Mouse (Mus musculus) MEL-GATA-1-ER (cell line): ENCODE data around the gene Mfsd6.

ENCODE experiments used
- DNase-seq: peaks from one replicate; pipeline ENCODE4 v3.0.0-alpha.2; 2012; ENCODE audit warnings: low read depth; ENCODE audit errors: extremely low read depth

The Mfsd6 gene

DNA sequence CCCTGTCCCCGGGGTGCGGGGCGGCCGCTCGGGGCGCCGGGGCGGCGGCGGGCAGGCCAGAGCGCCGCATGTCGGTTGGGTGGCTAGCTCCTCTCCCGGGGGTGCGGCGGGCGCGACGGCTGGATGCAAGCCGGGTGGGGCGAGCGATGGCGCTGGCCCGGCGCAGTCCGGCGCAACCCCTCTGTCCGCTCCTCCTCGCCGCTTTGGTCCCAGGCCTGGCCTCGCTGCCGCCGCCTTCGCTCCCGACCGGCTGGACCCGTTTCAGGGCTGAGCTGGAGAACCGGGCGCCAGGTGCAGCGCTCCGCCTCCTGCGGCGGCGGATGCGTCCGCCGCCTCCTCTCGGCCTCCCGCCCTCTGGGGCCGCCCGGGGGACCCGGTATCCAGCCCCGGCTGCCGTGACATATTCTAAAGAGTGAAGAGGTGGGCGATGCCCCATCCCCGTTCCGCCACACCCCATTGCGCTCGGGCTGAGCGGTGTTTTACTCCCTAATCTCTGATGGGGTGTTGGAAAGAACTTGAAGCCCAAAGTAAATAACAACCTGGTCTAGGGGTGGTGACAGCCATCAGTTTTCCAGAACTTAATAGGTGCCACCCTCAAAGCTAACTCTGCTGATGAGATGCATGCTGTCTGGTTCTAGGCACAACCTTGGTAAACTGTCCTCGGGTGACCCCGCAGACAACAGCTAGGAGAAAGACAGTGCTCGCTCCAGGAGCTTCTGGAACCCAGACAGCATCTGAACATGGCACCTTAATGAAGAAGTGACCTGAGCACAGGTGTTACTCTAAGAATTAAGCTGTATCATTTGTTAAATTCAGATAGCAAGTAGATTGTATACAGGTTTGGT, at the start of gene Mfsd6:
Gene Mfsd6, minus strand, starts transcription at position 407 of the 845 bp plus-strand sequence.
- DNase-seq, result peak; percentile 28

DNA sequence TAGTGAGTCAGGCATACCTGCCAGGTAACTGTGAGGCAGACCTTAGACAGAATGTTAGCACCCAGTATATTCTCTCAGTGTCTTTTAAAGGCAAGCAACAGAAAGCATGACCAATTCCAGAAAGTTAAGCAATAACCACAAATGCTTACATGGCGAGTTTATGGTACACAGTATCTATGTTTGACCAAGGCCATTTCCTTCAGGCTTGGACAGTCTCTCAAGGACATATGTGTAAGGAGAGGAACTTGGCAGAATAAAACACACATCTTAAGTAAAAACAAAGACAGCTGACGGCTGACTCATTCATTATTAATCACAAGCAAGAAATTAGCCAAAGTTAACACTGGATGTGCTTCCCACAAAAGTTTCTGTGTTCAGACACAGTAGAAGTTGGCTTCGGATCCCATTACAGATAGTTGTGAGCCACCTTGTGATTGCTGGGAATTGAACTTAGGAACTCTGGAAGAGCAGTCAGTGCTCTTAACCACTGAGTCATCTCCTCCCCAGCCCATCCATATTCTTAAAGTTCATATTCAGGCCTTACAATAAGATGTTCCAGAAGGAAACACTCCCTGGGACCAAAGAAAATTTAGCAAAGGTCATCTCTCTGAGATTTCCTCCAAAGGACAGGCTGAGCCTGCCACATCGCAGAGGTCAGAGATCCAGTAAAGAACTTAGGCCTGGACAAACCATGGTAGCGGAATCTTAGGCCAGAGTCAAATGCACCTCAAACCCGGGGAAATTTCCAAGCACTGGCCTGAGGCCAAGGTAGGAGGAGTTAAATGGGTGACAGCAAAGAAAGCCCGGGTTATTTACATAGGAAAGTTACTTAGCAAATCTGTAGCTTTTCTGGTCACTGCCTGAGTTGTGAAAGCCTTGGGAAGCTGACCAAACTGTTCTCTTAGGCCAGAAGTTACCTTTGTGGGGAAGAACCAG, 38.2 kb upstream of the Mfsd6 start:
- DNase-seq, result no peak

DNA sequence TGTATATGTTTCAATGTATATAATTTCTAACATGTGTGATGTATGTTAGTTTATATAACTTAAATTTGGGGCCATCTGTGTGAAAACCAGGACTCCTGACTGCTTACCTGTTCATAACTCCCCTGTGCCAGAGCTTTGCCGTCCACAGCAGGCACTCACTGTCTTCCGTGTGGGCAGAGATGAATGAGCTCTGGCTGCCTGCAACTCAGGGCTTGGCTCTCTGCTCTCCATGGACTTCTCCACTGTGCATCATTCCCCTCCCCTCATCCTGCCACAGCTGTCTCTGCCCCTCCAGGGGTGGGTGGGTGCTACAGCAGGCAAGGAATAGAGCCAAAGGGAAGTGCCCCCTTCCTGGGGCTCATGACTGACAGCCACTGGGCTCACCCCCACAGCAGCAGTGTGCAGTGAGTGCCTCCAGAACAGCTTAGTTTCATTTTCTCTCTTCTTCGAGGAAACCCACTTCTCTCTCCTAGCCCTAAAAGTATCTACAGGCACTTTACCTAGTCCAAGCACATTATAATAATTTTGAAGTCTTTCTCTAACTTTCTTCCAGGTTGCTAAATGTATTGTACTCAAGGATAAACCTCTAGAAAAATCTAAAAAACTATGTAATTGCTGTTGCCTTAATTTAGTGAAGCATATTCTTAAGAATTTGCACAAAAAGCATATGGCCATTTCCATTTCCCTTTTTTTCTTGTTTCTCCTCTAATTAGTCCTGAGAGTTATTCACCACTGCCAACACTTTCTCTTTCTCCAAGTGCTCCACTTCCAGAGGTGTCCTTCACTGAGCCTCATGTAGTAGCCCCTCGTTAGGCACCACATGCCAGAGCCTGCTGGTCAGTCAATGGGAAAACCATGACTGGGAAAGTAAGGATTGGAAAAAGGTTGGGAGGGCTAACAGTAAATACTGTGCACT, 36.9 kb upstream of the Mfsd6 start:
- DNase-seq, result peak; percentile 27

DNA sequence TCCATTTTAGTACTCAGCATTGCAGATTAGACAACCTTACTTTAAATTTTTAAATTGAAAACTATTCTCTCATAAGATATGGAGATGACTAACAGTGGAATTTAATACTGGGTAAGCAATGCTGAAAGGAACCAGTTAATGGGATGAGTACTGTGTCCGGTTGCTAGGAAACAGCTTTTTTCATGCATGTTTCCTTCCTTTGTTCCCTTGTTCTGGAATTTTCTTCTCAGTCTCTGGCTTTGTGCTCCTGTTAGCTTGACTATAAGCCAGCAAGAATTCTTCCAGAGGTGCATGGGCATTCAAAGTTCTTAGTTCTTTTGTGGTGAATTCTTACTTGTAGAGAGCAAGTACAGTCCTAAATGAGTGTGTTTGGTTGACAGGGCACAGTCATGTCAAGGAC, 30.9 kb upstream of the Mfsd6 start:
- DNase-seq, result no peak

DNA sequence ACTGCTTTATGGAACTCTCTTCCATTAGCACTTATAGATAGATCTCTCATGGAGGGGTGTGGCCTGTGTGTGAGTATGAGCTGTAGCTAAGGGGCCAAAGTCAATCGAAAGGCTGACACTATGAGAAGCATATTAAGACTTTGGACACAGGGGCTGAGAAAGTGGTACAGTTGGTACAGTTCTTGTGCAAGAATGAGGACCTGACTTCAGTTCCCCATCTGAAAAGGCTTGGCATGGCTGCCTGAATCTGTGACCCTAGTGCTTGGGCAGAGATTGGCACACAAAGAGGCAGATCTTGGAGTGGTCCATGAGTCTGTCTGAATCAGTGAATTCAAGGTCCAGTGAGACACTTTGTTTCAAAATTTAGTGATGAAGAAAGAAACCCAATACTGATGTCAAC, 27.1 kb upstream of the Mfsd6 start:
- no peak for DNase-seq

DNA sequence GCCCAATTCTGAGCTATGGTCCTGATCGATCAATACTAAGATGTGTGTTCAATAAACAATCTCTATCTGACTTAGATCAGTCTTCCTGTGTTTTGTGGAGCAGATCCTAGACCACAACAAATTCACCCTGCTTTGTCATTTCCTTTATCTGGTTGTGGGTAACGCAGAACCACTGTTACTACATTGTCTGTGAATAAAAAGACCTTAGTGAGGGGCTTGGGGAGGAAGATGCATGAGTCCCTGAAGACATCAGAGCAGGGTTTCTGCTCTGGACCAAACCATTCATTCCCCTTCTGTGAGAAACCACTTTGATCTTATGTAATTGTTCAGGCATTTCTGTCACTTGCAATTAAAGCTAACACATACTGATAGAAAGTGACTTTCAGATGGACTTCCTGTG, 26.6 kb upstream of the Mfsd6 start:
- DNase-seq, result no peak

DNA sequence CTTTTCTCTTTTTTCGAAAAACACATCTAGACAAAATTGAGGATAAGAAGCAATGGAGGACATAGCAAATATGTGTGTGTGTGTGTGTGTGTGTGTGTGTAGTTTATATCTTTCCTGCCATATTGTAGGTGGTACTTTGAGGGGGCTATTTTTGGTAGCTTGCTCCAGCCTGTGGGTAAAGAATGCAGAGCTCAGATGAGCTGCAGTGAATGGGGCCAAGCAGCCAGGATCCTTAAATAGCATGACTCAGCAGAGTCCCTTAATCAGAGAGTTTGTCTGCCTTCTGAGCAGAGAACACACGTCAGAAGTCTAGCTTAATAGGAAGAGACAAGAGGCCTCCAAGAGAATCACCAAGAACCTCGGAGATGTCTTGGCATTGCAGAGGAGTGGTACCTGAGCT, 25.4 kb upstream of the Mfsd6 start:
- DNase-seq, result peak; percentile 84

DNA sequence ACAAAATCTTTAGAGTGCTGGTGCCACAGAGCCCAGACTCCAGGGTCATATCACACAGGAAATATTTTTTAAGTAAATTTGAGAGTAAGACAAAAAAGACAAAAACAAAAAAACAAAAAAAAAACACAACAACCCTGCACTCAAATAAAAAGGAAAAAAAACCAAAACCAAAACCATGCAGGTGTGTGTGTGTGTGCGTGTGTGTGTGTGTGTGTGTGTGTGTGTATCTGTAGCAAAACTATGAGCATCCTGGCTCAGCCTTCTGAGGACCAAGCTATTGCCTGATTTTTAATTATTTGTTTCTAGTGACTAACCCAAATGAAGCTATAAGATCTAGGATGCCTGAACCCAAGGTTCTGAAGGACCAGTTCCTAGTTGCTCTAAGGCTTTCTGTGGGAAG, 24.4 kb upstream of the Mfsd6 start:
- no peak for DNase-seq

DNA sequence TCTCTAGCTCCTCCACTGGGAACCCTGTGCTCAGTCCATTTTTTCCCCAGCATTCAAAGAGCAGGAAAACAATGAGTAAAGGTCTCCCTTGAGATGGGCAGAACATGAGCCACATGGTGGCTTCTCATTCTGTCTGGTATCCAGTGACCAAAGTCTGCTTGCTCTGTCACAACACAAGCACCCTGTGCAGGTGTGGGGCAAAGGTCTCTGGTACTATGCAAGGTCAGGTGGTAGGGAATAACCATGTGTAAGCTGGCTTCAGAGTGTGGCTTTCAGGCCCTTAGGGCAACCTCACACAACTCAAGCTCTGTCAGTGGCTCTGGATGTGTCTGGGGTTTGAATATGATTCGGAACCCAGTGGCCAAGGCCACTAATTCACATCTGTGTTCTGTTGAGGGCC, 22.7 kb upstream of the Mfsd6 start:
- DNase-seq, result no peak

DNA sequence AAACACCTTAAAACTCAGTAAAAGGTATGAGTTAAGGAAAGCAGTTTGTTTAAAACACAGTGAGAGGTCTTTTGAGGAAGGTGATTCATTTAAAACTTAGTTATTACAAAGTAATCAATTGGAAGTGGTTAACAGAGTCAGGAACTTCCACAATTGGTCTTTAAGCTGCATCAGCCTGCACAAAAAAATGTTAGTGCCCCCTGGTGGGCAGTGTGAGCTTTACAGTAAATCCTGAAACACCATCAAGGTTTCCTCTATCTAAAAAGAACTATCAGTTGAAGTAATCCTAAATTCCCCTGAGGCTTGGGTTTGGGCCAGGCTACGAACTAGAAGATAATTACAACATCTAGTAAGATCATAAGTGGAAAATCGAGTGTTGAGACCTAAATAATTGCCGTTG, 21.0 kb upstream of the Mfsd6 start:
- peak; percentile 56 for DNase-seq

DNA sequence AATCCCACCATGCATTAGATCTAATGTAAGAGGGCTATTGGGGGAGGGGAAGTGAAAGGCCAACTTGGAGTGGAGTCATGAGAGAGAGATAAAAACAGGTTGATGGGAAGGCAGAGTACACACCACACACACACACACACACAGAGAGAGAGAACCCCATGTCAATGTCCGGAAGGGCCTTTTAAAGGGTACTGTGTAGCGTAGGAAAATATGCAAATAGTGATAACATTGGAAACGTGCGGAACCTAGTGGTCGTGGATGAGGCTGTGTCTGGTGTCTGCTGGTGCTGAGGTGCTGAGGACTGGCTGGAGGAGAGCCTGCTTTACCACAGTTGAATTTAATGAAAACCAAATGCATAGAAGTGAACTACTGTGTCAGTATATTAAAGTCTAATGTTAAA, 15.3 kb upstream of the Mfsd6 start:
- no peak for DNase-seq

DNA sequence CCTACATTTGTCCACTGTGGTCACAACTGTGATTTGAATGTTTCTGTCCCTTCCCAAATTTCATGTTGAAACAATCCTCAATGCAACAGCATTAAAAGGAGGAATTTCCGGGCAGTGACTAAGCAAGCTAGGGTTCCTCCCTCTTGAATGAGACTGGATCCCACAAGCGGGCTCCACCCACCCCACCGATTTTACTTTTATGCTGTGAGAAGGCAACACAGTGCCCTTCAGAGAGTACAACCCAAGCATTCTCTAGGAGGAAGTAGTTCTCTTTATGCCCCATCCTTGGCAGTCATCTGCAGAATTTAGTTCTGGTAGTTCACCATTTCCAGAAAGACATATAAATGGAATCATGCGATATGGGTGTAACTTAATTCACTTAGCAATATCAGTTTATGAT, 6.9 kb upstream of the Mfsd6 start:
- no peak for DNase-seq

DNA sequence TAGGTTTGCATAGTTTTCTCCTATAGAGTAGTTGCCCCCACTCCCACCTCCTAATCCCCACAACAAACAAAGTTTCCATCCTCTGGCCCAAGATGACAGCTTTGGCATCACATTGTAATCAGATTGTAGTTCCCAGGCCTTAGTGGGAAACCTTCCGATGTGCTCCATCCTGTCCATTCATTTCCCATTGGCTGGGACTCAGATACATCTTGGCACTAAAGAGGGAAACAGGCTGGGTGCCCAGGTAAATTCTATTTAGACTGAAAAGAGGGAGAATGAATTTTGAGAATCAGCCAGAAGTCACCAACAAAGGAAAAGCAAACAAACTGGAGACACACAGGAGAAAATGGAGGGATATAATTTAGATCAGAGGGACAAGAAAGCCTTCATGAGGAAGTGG, 3.0 kb upstream of the Mfsd6 start:
- no peak for DNase-seq

DNA sequence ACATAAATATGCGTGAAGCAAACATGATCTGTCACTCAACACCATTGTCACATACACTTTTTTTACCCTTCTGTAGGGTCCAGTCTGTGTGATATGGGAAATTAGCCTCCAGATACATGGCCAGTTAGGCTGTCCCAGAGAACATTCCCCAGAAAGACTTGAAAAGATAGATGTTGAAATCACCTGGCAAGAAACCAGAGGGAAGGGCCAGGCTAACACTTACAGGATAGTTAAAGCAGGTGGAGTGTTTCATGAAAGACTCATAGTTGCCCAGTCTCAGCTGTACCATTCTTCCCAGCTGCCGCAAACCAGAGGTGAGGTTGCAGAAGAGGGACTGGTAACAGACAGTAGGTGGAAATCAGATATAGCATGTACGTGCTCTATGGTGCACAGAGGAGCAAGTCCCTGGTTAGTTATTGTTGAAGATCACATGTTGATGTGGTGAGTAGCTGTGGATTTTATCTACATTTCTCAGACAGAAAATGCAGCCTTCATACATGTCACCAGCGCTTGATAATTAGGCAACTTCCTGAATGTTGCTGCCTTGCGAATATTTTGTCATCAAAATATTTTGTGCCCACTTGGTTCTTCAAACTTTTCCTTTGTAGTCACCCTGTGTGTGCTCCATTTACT, 1.7 kb upstream of the Mfsd6 start:
- peak; percentile 30 for DNase-seq

DNA sequence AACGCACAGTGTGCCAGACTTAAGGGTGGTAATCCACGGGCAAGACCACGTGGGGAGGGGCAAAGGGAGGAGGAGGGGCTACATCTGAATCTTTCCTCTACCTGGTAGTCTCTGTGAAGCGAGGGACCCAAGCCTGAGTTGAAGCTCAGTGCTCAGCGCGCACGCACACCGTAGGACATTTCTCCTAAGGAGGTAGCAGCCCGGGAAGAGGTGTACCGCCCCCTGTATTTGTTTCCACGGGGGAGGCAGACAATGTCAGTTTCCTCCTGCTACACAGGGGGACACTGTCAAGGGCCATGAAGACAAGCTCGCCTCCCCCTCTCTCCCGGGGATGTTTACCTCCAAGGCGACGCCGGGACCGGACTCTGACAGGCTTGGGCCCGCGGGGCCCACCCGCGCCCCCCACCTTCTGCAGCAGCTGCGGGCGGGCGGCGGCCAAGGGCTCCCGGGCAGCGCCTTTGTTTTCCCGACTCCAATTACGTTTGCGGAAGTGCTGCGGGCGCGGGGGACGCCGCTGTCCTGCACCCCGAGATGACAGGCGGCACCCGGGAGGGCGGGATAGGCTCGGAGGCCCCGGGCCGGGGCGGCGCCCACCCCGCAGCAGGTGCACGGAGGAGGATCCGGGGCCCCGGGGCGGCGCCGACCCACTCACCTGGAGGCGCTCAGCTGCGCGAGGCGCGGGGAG, 749 bp downstream of the Mfsd6 start:
- peak; percentile 39 for DNase-seq

DNA sequence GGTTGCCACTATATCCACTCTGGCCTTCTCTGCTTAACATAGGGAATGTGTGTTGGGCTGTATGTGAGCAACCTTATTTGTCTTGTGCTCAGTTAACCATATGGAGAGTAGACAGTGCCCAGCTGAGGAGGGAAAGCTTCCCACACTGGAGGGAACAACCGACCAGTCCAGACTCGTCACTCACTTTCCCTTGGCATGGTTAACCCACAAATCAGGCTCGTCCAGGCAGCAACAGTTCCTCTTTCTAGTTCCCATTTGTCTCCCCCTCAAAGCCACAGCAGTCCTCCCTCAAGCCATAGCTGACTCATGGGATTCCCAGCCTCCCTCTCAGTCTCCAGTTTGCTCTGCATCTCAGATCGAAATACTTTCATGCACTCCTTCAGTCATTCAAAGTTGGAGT, 4.7 kb downstream of the Mfsd6 start:
- DNase-seq, result peak; percentile 91

DNA sequence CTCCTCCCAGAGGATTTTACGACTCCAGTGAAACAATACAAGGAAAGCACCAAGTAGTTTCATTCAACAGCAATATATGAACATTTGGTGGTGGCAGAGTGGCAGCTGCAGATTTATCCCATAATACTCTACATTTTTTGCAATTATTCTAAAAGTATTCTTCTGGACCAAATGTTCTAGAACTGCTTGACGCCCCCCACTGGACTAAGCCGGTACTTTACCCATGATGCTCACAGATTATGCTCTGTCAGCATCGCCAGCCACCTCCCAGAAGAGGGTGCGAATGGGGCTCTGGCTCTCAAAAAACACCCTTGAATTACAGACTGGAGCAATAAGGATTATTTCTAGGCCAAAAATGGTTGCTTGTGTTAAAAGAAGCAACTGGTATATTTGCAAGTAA, 8.2 kb downstream of the Mfsd6 start:
- DNase-seq, result no peak

DNA sequence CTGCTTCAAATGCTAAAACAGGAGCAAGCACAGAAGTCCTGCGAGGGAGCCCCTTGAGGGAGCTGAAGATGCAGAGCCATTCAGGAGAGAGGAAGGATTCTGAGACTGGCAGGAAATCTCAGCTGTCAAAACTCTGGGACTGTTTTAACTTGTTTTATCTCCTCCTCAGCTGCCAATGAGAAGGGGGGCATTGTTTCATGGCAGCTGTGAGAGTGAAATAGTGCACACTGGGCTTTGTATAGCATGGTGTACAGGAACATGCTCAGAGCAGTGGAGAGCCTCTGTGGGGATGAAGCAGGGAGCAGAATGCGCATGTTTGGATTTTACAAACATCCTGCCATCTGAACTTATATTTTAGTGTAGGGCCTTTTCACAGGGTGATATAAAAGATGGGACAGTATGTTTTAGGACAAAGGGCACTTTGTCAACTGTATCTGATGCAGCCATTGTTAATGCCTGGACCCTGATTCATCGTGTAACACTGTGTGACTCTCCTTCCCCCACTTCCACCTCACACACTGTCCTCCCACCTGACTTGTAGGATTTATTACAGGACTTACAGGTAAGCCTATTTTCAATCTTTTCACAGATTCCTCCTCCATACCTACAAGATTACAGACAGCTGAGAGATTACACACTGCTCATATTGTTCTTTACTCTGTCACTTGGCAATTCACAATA, 9.1 kb downstream of the Mfsd6 start:
- DNase-seq, result no peak

DNA sequence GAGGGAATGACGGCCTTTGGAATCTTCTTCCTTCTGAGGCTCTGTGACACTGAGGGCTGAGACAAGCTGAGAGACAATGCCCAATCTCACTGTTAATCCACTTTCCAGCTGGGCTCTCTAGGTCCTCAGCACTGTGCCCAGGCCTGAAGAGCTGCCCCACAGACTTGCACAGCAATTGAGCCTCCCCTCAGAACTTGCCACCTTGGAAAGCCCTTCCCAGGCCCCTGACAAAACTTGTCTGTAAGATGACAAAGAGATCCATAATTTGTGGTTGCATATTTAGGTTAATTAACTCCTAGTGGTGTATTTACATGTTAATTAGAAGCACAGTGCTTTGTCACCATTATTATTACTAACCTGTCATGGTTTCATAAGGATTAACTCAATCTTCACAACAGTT, 12.8 kb downstream of the Mfsd6 start:
- no peak for DNase-seq

DNA sequence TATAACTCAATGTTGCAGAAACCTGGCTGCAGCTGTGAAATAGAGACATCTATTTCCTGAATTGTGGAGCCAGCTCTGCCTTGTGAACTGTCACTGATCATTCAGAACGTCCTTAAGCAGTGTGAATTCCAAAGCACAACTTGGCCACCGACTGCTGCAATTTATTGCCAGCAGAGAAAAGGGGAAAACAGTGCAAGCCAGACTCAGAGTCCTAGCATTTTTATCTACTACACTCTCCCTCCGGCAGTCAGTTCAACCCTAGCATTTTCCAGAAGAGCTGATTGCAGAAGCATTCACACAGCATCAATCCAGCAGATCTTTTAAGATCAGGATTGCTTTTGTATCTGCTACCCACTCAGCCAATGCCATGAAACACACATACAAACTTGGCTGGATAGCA, 13.2 kb downstream of the Mfsd6 start:
- DNase-seq, result no peak
